Mouse (Mus musculus) cerebellum, adult 11 months (tissue): ENCODE data around the gene Rnase2b.
A peak's percentile ranks its signal among the peaks of the same experiment; 100 is the strongest.
"Not testable (repeated sequence)": the region's sequence is repeated elsewhere in the genome, so short reads cannot be mapped to it uniquely, and the experiment has no call there.

Experiments used
- DNase-seq: peaks from one replicate; pipeline ENCODE4 v3.0.0; 2022

Gene Rnase2b

GRCm38 (mm10) chr14:51156056-51156735 lies 5.9 kb upstream of the Rnase2b start:
- DNase-seq, result no peak

GRCm38 (mm10) chr14:51156736-51157068 lies 5.4 kb upstream of the Rnase2b start:
- no peak for DNase-seq

GRCm38 (mm10) chr14:51157072-51157471 lies 5.0 kb upstream of the Rnase2b start:
- no peak for DNase-seq

- DNase-seq, result not testable (repeated sequence)
These were observed 1.3 kb downstream of the Rnase2b start for GRCm38 (mm10) chr14:51163323-51163722.

- no peak for DNase-seq
These were observed 3.4 kb downstream of the Rnase2b start for GRCm38 (mm10) chr14:51165435-51165834.

GRCm38 (mm10) chr14:51166068-51166467 lies 4.0 kb downstream of the Rnase2b start:
- no peak for DNase-seq

- peak; percentile 7 for DNase-seq
These were observed 10.2 kb downstream of the Rnase2b start for GRCm38 (mm10) chr14:51172095-51172865.

GRCm38 (mm10) chr14:51172947-51173346 lies 10.9 kb downstream of the Rnase2b start:
- not testable (repeated sequence) for DNase-seq

- no peak for DNase-seq
These were observed 11.8 kb downstream of the Rnase2b start for GRCm38 (mm10) chr14:51173843-51174242.

GRCm38 (mm10) chr14:51181051-51181450 lies 19.0 kb downstream of the Rnase2b start:
- DNase-seq, result not testable (repeated sequence)

GRCm38 (mm10) chr14:51195681-51196080 lies 33.6 kb downstream of the Rnase2b start:
- no peak for DNase-seq

- no peak for DNase-seq
These were observed 37.3 kb downstream of the Rnase2b start, which contains the start of gene Ang2 for GRCm38 (mm10) chr14:51199098-51200023. Gene Ang2, minus strand, starts transcription at chr14:51199148.

- DNase-seq, result no peak
These were observed 38.0 kb downstream of the Rnase2b start for GRCm38 (mm10) chr14:51200054-51200453.

GRCm38 (mm10) chr14:51200466-51200865 lies 38.4 kb downstream of the Rnase2b start:
- DNase-seq, result no peak

- DNase-seq, result no peak
These were observed 41.1 kb downstream of the Rnase2b start, which contains the start of gene Ear14 for GRCm38 (mm10) chr14:51203115-51203514. Gene Ear14, plus strand, starts transcription at chr14:51203391.
